Mouse (Mus musculus) embryonic stem cell, embryonic (primary cell): ENCODE measurements around the gene Rap1gap2.

ENCODE experiments used
- CTCF ChIA-PET, 4 experiments: fragments of 300-600 bp in 2 of 4; fragments of 350-600 bp in 2 of 4; sonication (Branson Sonifier 250); formaldehyde crosslinking; loops; one replicate each; lab custom pipeline; 2022; ENCODE audit warnings: inconsistent platforms in 2 of 4; lab: Charles Lee
- POLR2A ChIA-PET, 4 experiments: fragments of 300-600 bp in 2 of 4; fragments of 350-600 bp in 2 of 4; sonication (Branson Sonifier 250); formaldehyde crosslinking; loops; one replicate each; lab custom pipeline; 2022; ENCODE audit warnings: antibody characterized with exemption in 4 of 4, inconsistent platforms in 1 of 4; lab: Charles Lee

Rap1gap2 gene

GRCm38 (mm10) chr11:74597283-74597989, 13.3 kb downstream of the Rap1gap2 start:
- POLR2A ChIA-PET = interaction anchor here in 3 of 4 experiments (0.5 to 1.5 kb wide), 7 partner anchors 8 to 197 kb away, joined by 3 to 7 read pairs (median 5); no protein-coding TSS in a partner anchor
- CTCF ChIA-PET = interaction anchor here (0.6 to 1.7 kb wide), 12 partner anchors 8 to 251 kb away, joined by 3 to 8 read pairs (median 4); no protein-coding TSS in a partner anchor

- CTCF ChIA-PET = interaction anchor here in 3 of 4 experiments (0.6 to 1.4 kb wide), 4 partner anchors 13 to 1394 kb away, joined by 3 to 13 read pairs (median 3); partner anchors contain the start of gene Ctns (in 1 of the 3)
Measured at GRCm38 (mm10) chr11:74592246-74592645, 18.5 kb downstream of the Rap1gap2 start.

DNA sequence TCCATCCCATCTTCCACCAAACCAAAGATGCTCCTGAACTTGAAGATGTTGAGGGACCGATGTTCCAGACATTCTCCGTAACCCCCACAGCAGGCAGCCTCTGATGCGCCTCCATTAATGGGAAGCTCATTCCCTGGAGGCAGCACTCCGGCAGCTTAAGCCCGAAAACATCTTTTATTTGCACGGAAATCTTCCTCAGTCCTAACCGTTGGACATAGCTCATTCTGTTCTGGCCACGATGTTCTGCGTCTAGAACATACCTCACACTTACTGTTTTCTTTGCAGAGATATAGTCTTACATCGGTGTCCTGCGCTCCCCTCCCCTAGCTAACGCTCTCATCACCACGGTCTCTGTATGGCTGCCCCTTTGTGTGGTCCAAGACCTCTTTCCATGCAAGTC, 20.0 kb downstream of the Rap1gap2 start:
- CTCF ChIA-PET = interaction anchor here in 3 of 4 experiments (0.5 to 2.1 kb wide), 8 partner anchors 9 to 1249 kb away, joined by 3 to 7 read pairs (median 4); no protein-coding TSS in a partner anchor
- POLR2A ChIA-PET = interaction anchor here in 3 of 4 experiments (0.6 to 4.5 kb wide), 20 partner anchors 8 to 248 kb away, joined by 3 to 28 read pairs (median 4); partner anchors contain the start of genes Cluh (in 1 of the 3) and Mettl16 (in 1 of the 3)

More at GRCm38 (mm10) chr11:74592246-74592645, 18.5 kb downstream of the Rap1gap2 start:
- POLR2A ChIA-PET = interaction anchor here in 2 of 4 experiments (0.7 to 4.5 kb wide), 4 partner anchors 18 to 45 kb away, joined by 3 to 28 read pairs (median 12); partner anchors contain the start of gene Rap1gap2 (in 1 of the 2)

GRCm38 (mm10) chr11:74590239-74590596, 20.5 kb downstream of the Rap1gap2 start:
- POLR2A ChIA-PET = interaction anchor here (0.6 to 4.5 kb wide), 29 partner anchors 8 to 248 kb away, joined by 3 to 28 read pairs (median 4); partner anchors contain the start of genes Rap1gap2 (in 2 of the 4), Ccdc92b (in 1 of the 4), Cluh (in 1 of the 4) and Mettl16 (in 1 of the 4)
- CTCF ChIA-PET = interaction anchor here (0.5 to 2.1 kb wide), 11 partner anchors 9 to 1249 kb away, joined by 3 to 7 read pairs (median 4); no protein-coding TSS in a partner anchor

DNA sequence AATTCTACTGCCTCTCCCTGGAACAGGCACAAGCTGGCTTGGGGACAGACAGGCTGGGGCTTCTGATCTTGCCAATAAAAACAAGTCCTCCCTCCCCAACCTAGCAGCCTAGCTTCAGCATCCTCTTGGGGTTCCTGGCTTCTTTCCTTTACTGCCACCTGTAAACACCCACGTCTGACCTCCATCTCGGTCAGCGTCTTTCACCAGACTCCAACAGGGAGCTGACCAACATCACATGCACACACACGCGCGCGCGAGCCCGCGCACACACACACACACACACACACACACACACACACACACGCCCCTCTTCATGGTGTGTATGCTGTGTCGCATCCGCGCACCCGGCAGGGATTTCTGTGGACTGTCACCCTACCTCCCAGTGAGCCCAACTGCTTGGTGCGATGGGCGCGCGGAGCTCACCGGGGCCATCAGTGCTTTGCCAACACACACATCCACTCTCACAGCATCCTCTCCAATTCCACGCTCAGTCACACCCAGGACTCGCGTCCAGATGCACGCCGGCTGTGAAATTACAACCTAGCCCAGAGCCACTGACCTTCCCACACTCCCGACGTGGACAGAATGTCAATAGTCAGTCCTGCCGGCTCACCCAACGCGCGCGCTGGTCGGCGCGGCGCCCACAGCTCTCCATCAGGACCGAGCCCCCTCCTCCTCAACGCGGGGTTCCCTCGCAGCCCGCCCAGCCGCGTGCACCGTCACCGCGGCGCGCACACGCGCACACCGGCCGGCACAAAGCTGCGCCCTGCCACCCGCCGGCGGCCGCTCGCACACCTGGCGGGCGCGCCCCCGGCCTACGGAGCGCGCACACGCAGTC, 21.1 kb downstream of the Rap1gap2 start:
- ChIA-PET CTCF (interaction anchor here (0.5 to 2.1 kb wide), 15 partner anchors 8 to 702 kb away, joined by 3 to 7 read pairs (median 3); no protein-coding TSS in a partner anchor), POLR2A (interaction anchor here (0.6 to 4.5 kb wide), 31 partner anchors 8 to 361 kb away, joined by 3 to 28 read pairs (median 4); partner anchors contain the start of genes Pafah1b1 (in 2 of the 4), Rap1gap2 (in 2 of the 4), Ccdc92b (in 1 of the 4) and Cluh (in 1 of the 4))

DNA sequence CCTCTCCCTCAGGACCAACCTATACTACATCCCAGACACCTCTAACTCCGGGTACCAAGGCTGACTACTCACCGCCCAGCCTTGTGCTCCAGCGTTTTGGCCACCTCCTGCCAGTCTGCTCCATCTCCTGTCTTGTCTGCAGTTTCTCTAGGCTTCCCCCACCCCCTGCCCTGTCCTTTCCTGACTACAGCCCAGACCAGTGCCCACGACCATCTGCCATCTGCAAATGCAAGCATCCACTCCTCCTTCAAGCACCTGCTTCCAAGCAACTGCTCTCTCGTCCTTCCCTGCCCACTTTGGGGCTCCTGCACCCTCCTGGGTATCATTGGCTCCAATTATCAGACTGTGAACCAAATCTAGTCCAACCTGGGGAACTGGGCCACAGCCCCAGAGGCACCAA, 24.3 kb downstream of the Rap1gap2 start:
- CTCF ChIA-PET = interaction anchor here in 1 of 4 experiments (1.4 kb wide), 1 partner anchor 11 kb away, joined by 3 read pairs; no protein-coding TSS in a partner anchor
- POLR2A ChIA-PET = interaction anchor here in 1 of 4 experiments (1.0 kb wide), 1 partner anchor 42 kb away, joined by 3 read pairs; no protein-coding TSS in a partner anchor

DNA sequence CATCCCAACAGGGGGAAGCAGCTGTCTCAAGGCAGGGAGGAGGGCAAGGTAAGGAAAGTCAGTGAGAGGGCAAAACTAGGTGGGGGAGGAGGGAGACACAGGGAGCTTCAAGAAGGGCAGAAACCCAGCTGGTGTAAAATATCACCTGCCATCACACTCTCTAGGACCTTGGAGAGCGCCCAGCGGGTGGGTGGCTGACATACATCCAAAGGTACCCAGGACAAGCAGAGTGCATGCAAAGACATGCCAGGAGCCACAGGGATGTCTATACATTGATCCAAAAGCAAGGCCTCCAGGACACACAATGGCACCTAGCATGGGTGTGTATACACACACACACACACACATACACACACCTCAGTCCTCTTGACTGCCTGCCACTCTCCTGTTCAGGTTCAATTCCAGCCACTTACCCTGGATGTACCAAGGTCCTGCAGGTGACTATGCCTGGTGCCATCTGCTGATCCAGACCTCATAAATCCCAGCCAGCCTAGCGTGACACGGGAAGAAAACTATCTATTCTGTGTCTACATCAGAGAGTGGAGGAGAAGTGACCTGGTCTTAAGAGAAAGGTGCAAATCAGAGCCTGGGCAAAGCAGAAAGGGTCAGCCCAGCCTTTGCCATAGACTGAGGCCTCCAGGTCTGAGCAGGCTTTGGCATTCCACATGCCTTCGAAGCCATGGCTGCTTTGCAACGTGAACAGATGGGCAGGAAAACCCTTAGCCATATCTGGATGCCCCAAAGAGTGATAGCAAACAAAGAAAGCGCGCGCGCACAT, 25.6 kb downstream of the Rap1gap2 start:
- POLR2A ChIA-PET = interaction anchor here in 3 of 4 experiments (0.7 to 1.5 kb wide), 7 partner anchors 10 to 61 kb away, joined by 3 to 5 read pairs (median 3); no protein-coding TSS in a partner anchor
- CTCF ChIA-PET = interaction anchor here in 2 of 4 experiments (0.6 kb wide), 3 partner anchors 9 to 68 kb away, joined by 3 to 4 read pairs (median 3); no protein-coding TSS in a partner anchor

GRCm38 (mm10) chr11:74583824-74584349, 26.8 kb downstream of the Rap1gap2 start:
- POLR2A ChIA-PET = interaction anchor here in 2 of 4 experiments (0.6 to 1.3 kb wide), 3 partner anchors 8 to 142 kb away, joined by 3 to 4 read pairs (median 4); no protein-coding TSS in a partner anchor

DNA sequence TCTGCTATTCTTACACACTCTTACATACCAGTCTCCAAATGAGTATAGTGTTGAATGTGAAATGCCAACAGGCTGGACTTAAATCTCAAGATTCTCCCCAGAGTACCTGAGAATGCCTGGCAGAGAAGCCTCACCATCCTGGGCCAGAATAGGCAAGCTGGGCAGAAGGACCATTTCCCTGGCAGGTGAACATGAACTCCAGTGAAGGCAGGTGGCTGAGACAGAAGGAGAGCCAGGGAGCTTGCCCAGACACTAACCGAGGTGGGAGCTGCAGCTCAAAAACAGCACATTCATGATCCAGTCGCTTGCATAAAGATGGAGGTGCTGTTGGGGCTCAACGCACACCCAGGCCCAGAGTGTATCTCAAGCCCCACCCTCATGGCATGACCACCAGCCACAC, 28.3 kb downstream of the Rap1gap2 start:
- ChIA-PET CTCF (interaction anchor here in 2 of 4 experiments (0.6 to 0.7 kb wide), 2 partner anchors 9 to 485 kb away, joined by 3 read pairs; no protein-coding TSS in a partner anchor), POLR2A (interaction anchor here in 2 of 4 experiments (0.8 to 1.7 kb wide), 5 partner anchors 9 to 57 kb away, joined by 3 to 4 read pairs (median 3); no protein-coding TSS in a partner anchor)

More at GRCm38 (mm10) chr11:74583824-74584349, 26.8 kb downstream of the Rap1gap2 start:
- CTCF ChIA-PET = no interaction called here

GRCm38 (mm10) chr11:74581333-74581732, 29.4 kb downstream of the Rap1gap2 start:
- CTCF ChIA-PET = interaction anchor here (0.6 to 1.7 kb wide), 9 partner anchors 9 to 443 kb away, joined by 3 to 7 read pairs (median 3); no protein-coding TSS in a partner anchor
- POLR2A ChIA-PET = interaction anchor here in 2 of 4 experiments (0.6 to 1.7 kb wide), 6 partner anchors 9 to 209 kb away, joined by 3 to 5 read pairs (median 3); no protein-coding TSS in a partner anchor

DNA sequence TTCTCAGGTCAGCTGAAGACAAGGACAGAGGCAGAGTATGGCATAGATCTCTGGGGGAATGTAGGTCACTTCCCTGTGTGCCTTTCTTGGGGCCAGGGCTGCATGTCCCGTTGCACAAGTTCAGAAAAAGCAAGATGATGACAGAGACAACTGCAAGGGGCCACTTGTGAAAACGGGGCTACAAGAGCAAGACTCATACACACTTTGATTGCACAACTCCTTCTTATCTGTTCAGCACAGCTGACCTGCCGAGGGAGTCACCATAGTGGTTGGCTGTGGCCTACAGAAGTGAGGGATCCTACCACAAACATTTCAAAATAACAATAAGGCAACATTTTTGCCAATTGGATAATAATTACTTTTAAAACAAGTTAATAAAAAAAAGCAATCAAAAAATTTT, 33.6 kb downstream of the Rap1gap2 start:
- CTCF ChIA-PET = interaction anchor here in 1 of 4 experiments (0.6 kb wide), 1 partner anchor 1439 kb away, joined by 3 read pairs; no protein-coding TSS in a partner anchor
- POLR2A ChIA-PET = interaction anchor here in 1 of 4 experiments (2.4 kb wide), 1 partner anchor 29 kb away, joined by 6 read pairs; no protein-coding TSS in a partner anchor

- CTCF ChIA-PET = interaction anchor here in 1 of 4 experiments (1.4 kb wide), 1 partner anchor 29 kb away, joined by 4 read pairs; no protein-coding TSS in a partner anchor
- POLR2A ChIA-PET = interaction anchor here in 2 of 4 experiments (0.8 to 2.4 kb wide), 4 partner anchors 8 to 28 kb away, joined by 3 to 6 read pairs (median 4); no protein-coding TSS in a partner anchor
Measured at GRCm38 (mm10) chr11:74575940-74576339, 34.8 kb downstream of the Rap1gap2 start.

GRCm38 (mm10) chr11:74574768-74575434, 35.8 kb downstream of the Rap1gap2 start:
- ChIA-PET POLR2A (interaction anchor here in 2 of 4 experiments (0.7 to 4.5 kb wide), 11 partner anchors 9 to 235 kb away, joined by 3 to 25 read pairs (median 4); no protein-coding TSS in a partner anchor), CTCF (interaction anchor here in 2 of 4 experiments (0.6 to 0.7 kb wide), 2 partner anchors 70 to 1578 kb away, joined by 3 to 4 read pairs; no protein-coding TSS in a partner anchor)

- POLR2A ChIA-PET = interaction anchor here in 2 of 4 experiments (0.6 to 4.5 kb wide), 21 partner anchors 9 to 1438 kb away, joined by 3 to 25 read pairs (median 5); partner anchors contain the start of gene Mnt (in 1 of the 2)
- CTCF ChIA-PET = interaction anchor here (0.5 to 2.1 kb wide), 10 partner anchors 8 to 1448 kb away, joined by 3 to 11 read pairs (median 4); no protein-coding TSS in a partner anchor
Measured at GRCm38 (mm10) chr11:74572459-74573061, 38.2 kb downstream of the Rap1gap2 start.
